Mouse (Mus musculus): ENCODE results near the gene Tiparp.

DNA sequence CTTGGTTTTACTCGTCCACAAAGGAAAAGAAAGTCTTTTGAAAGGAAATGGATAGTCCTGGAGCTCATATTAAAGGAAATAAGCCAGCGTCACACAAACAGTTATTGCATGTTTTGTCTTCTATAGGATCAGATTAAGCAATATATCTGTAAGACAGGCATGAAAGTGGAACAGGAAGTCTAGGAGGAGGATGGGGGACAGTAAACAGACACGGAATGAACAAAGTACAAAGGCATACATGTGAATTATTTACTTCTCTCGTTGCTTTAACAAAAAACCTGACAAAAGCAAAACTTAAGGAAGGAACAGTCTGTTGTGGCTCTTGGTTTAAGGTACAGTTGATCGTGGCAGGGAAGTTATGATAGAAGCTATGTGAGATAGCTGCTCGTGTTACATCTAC, 21.6 kb downstream of the Tiparp start:
- no peak for TF ChIP-seq CTCF (IDR thresholded peaks at IDR 0.05; ENCODE audit: extremely low read depth, insufficient read length, insufficient replicate concordance, low read depth, low read length)
- no peak for TF ChIP-seq POLR2A (IDR thresholded peaks at IDR 0.05; ENCODE audit: low read depth, low read length)
